Mouse (Mus musculus): ENCODE data around the gene Pgs1. TPM values are rescaled to one million over a fixed set of nuclear protein-coding genes. Genes with fewer than 3 reads are reported as not detected.
A peak's percentile ranks its signal among the peaks of the same experiment; 100 is the strongest.

The Pgs1 gene
- polyA plus RNA-seq, 1 experiment from 2014 or later, result 46.7 TPM

DNA sequence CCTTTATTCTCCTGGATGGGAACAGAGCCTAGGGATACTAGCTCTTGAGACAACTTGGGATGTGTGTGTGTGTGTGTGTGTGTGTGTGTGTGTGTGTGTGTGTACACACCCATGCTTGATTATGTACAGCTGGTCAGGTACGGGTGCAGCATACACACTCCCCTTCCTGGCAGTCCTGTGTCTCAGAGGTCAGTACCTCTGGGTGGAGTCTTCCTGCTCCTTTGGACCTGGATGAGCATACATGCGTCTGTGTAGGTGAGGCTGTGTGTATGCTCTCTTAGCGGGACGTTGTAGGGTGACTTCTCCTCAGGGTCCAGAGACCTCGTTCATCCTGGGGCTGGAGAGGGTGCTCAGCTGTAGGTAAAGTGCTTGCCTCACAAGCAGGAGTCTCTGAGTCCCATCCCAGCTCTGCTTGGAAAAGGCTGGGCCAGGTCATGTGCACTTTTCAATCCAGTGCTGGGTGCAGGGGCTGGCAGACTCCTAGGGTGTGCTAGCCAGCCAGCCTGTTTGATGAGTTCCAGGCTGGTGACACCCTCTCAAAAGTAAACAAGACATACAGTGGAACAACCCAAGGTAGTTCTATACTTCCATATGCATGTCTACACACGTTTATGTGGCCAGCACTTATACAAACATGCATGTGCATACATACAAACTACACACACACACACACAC lies 13.3 kb downstream of the Pgs1 start:
- Histone ChIP-seq H3K4me3 (no peak overlapping the region), H3K27ac (no peak overlapping the region), H3K9me3 (replicated peaks) (no peaks in the 10 kb centered on the region), H3K4me1 (peaks cover 11% of the 10 kb centered on the region), H3K9ac (0 out of 2 replicates have a peak overlapping the region, but pooled peaks have one; percentile 23), H3K27me3 (no peaks in the 10 kb centered on the region), H3K4me2 (replicated peaks) (no peak overlapping the region), H3K36me3 (peaks cover 47% of the 10 kb centered on the region)
- 95% methylated on average over 6 of the region's 6 CpGs for WGBS
- no peak for ATAC-seq (ENCODE audit: low FRiP score)

DNA sequence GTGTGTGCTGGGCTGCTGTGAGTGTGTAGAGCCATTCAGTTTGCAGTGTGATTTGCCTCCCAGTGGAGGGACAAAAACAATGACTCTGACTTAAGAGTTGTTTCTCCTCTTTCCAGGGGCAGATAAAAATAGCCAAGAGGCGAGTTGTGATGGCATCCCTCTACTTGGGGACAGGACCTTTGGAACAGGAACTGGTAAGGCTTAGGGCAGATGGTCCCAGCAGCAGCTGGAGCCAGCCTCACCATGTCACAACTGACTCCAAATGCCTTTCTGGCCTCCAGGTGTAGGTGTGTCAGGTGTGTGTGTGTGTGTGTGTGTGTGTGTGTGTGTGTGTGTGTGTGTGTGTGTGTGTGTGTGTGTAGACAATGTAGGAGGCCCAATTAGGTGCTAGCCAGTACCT lies 14.0 kb downstream of the Pgs1 start:
- peaks cover 9% of the 10 kb centered on the region for H3K4me1 ChIP-seq

DNA sequence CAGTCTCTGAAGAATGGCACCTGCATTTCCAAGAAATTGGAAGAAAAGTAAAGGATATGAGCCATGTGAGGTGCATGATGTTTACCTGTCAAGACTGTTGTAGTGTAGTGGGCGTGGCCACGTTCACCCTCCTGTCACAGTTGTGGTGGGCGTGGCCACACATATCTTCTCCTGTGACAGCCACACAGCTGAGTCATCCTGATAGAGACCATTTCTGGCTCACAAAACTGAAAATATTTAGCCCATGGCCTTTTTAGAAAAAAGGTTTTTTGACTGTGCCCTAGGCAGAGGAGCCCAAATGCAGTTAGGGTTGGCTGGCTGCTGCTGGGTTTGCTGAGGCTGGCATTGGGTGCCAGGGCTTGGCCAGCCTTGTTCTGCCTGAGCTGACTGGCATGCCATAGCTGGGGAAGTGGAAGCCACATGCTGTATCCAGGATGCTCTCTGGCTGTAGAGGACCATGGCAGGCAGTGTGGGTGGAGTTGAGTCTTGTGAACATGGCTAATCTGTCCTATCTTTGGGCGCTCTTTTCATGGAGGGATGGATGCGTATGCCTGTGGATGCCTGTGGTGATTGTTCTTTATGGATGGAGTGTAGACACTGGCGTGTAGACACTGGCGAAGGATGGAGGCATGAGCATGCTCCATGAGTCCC lies 14.6 kb downstream of the Pgs1 start:
- WGBS, result 97% methylated on average over 7 of the region's 7 CpGs
- no peak overlapping the region for H3K27ac ChIP-seq
- no peak overlapping the region for H3K4me2 ChIP-seq (replicated peaks)
- no peaks in the 10 kb centered on the region for H3K9me3 ChIP-seq (replicated peaks)
- H3K27me3 ChIP-seq, result no peaks in the 10 kb centered on the region
- ATAC-seq (ENCODE audit: low FRiP score), result no peak
- H3K4me1 ChIP-seq, result peaks cover 5% of the 10 kb centered on the region; the same call in 1 of the 2 replicates
- H3K9ac ChIP-seq, result no peak overlapping the region
- no peak overlapping the region for H3K4me3 ChIP-seq
- H3K36me3 ChIP-seq, result peaks cover 60% of the 10 kb centered on the region

More for the DNA sequence above, 14.0 kb downstream of the Pgs1 start:
- no peak for ATAC-seq (ENCODE audit: low FRiP score)
- Histone ChIP-seq H3K9ac (no peak overlapping the region), H3K36me3 (peaks cover 54% of the 10 kb centered on the region), H3K4me2 (replicated peaks) (no peak overlapping the region), H3K27ac (no peak overlapping the region), H3K4me3 (no peak overlapping the region), H3K9me3 (replicated peaks) (no peaks in the 10 kb centered on the region), H3K27me3 (no peaks in the 10 kb centered on the region)
- 62% methylated on average over 1 of the region's 1 CpGs for WGBS

DNA sequence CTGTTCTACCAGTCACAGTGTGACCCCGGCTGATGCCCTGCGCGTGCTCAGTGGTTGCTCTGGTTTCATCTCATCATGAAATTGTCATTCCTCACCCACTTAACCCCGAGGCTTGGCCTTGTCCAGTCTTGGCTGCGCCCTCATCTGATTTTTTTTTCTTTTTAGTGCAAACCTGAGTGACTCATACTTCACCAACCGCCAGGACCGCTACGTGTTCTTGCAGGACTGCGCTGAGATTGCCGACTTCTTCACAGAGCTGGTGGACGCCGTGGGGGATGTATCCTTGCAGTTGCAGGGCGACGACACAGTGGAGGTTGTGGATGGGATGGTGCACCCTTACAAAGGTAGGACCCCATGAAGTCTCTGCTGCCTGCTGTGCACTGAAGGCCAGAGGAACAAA lies 17.1 kb downstream of the Pgs1 start:
- Histone ChIP-seq H3K27ac (no peak overlapping the region), H3K9me3 (replicated peaks) (no peaks in the 10 kb centered on the region), H3K4me2 (replicated peaks) (no peak overlapping the region), H3K36me3 (peaks cover 65% of the 10 kb centered on the region), H3K4me1 (peaks cover 10% of the 10 kb centered on the region), H3K4me3 (no peak overlapping the region), H3K9ac (no peak overlapping the region), H3K27me3 (no peaks in the 10 kb centered on the region)
- no peak for ATAC-seq (ENCODE audit: low FRiP score)
- 95% methylated on average over 14 of the region's 14 CpGs for WGBS

DNA sequence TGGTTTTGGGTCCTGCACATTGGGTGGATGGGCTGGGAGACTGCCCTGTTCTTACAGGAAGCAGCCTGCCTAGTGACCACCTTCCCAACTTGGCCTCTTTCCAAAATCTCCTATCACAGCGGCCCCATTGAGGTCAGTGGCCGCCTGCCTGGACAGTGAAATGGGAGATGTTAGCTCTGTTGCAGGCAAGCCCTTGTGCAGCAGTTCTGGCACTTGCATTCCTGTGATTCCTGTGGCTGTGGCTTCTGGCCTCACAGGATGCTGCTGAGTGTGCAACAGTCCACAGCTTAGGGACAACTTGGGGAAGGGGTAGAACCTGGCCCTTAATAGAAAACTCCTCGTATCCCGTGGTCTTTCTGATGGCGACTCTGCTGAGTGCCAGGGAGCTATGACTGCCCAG lies 17.6 kb downstream of the Pgs1 start:
- Histone ChIP-seq H3K4me3 (no peak overlapping the region), H3K36me3 (peaks cover 65% of the 10 kb centered on the region), H3K4me1 (peaks cover 15% of the 10 kb centered on the region), H3K9ac (no peak overlapping the region), H3K4me2 (replicated peaks) (no peak overlapping the region), H3K27ac (no peak overlapping the region), H3K9me3 (replicated peaks) (no peaks in the 10 kb centered on the region), H3K27me3 (no peaks in the 10 kb centered on the region)
- 73% methylated on average over 5 of the region's 5 CpGs for WGBS
- ATAC-seq (ENCODE audit: low FRiP score), result no peak

DNA sequence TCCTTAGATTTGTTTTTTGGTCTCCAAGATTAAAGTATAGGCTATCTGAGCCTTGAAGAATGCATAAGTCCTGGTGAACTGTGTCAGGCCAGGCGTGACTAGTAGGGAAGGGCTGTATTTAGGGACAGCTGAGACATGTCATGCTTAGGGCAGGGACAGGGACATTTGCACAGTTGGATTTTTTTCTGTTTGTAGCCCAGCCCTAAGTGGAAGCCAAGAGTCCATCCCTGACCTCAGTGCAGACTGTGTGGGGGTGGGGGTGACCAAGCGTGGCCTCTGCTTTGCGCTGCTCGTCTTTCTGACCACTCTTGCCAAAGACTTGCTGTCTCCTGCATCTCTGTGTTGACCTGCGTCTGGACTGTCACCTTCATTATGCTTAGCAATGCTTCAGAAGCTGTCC lies 18.1 kb downstream of the Pgs1 start:
- Histone ChIP-seq H3K9ac (no peak overlapping the region), H3K9me3 (replicated peaks) (no peaks in the 10 kb centered on the region), H3K4me3 (no peak overlapping the region), H3K4me1 (peaks cover 20% of the 10 kb centered on the region), H3K4me2 (replicated peaks) (no peak overlapping the region), H3K27ac (no peak overlapping the region), H3K27me3 (no peaks in the 10 kb centered on the region), H3K36me3 (peaks cover 65% of the 10 kb centered on the region)
- WGBS, result 92% methylated on average over 5 of the region's 5 CpGs
- no peak for ATAC-seq (ENCODE audit: low FRiP score)

DNA sequence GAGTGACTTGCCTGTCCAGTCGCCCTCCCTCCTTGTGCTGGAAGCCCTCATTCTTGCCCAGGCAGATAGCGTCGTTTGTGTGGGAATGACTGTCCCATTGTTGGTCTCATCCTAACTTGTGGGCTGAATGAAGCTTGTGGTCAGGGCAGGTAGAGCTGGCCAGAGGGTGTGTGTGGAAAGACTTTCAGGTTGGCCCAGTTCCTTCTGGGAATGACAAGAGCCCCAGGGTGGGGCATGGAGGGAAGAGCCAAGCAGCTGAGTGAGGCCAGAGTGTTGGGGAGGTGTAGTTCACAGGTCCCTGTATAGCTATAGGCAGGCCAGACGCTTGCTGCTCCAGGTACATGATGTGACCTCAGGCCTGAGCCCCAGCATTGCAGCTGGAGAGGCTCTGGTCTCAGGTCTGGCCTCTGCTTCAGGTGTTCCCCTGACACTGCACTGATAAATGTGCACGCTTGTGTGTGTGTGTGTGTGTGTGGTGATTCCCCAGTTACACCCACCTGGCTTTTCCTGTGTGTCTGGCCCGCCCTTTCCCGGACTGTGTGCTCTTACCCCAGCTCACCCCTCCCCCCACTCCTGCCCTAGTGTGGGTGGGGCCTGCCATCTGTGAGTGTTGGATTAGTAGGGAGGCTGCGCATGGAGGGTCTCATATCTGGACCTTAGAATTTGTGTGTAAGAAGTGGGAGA lies 21.5 kb downstream of the Pgs1 start:
- H3K9me3 ChIP-seq (replicated peaks), result no peaks in the 10 kb centered on the region
- H3K27me3 ChIP-seq, result no peaks in the 10 kb centered on the region
- no peak overlapping the region for H3K4me2 ChIP-seq (replicated peaks)
- H3K27ac ChIP-seq, result no peak overlapping the region
- no peak for ATAC-seq (ENCODE audit: low FRiP score)
- no peak overlapping the region for H3K4me3 ChIP-seq
- WGBS, result 81% methylated on average over 8 of the region's 8 CpGs
- peaks cover 39% of the 10 kb centered on the region for H3K36me3 ChIP-seq
- peaks cover 38% of the 10 kb centered on the region for H3K4me1 ChIP-seq
- no peak overlapping the region for H3K9ac ChIP-seq

DNA sequence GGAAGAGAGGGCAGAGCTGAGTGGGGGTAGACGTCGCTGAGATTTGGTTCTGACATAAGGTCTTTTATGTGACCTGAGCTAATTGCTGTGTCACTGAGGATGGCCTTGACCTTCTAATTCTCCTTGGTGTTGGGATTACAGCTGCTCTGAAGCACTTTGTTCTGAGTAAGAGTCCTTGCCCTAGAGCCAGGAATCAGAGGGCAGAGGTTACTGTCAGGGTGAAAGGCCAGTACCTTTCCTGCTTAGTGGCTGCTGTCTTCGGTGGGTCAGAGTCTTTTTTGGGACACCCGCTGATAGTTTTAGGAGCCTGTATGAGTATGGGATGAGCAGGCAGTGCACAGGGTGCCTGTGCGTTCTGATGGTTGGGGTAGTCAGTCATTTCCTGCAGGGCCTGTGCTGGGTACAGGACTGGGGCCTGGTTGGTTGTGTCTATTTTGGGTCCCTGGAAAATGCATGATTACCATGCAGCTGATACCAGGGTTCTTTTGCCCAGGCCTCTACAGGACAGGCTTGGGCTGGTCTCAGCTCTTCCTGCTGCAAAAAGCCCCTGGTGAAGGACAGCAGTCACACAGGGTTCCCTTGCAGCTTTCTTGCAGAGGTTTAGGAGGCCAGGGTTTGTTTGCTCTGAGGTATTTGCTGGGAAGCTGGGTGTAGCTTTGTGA lies 22.2 kb downstream of the Pgs1 start:
- Histone ChIP-seq H3K4me3 (no peak overlapping the region), H3K9ac (no peak overlapping the region; the same call in 1 of the 2 replicates), H3K36me3 (peaks cover 34% of the 10 kb centered on the region), H3K27me3 (no peaks in the 10 kb centered on the region), H3K9me3 (replicated peaks) (no peaks in the 10 kb centered on the region), H3K27ac (no peak overlapping the region), H3K4me2 (replicated peaks) (no peak overlapping the region), H3K4me1 (peaks cover 38% of the 10 kb centered on the region)
- WGBS, result 68% methylated on average over 5 of the region's 5 CpGs
- ATAC-seq (ENCODE audit: low FRiP score), result no peak

DNA sequence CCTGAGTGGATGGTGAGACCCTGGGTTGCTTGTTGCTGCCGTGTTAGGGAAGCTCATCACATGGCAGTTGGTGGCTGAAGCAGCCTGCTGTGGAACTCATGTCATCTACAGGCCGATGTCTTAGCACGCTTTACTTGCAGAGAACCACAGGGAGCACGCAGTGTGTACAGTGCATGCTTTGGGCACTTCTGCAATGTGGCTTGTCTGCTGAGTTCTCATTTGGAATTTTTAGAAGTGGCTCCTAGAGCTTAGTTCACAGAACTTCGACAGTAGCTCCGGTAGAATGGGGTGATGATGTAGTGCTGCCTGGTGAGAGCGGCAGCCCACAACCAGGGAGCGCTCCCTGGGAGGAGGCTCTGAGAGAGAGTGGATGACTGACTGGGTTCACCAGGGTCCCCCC lies 22.8 kb downstream of the Pgs1 start:
- no peaks in the 10 kb centered on the region for H3K27me3 ChIP-seq
- no peak overlapping the region for H3K27ac ChIP-seq
- no peak for ATAC-seq (ENCODE audit: low FRiP score)
- H3K4me2 ChIP-seq (replicated peaks), result no peak overlapping the region
- H3K36me3 ChIP-seq, result peaks cover 32% of the 10 kb centered on the region
- no peak overlapping the region for H3K4me3 ChIP-seq
- no peaks in the 10 kb centered on the region for H3K9me3 ChIP-seq (replicated peaks)
- 80% methylated on average over 8 of the region's 8 CpGs for WGBS
- peaks cover 38% of the 10 kb centered on the region for H3K4me1 ChIP-seq
- peak overlapping the region; percentile 41; the same call in 1 of the 2 replicates for H3K9ac ChIP-seq

DNA sequence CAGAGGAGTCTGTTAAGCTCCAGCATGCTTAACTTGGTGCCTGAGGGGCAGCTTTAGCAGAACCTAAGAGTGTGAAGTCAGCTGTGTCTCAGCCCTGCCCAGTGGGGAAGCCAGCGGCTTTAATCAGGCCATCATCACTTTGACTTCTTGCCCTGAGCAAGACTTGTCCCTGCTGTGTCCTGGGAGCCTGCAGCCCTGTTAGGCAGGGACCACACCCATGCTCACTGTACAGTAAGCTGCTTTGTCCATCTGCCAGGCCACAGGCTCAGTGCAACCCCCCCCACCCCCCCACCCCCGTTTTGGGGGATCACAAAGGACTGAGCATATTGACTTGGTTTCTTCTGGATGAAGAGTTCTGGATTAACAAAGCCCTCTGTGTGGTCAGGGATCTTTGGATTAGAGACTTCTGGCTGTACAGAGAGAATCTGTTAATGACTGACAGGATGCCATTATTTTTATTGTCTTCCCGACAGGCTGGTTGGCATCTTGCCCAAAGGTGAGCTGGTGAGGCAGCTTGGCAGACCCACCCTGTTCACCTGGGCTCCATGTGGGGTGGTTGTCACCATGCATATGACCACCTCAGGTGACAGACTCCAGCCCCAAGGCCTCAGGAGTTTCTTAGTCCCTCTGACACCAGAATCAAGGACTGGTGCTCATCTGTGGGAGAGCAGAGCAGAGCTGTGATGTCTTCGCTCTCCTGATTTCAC lies 23.9 kb downstream of the Pgs1 start:
- Histone ChIP-seq H3K4me1 (peaks cover 38% of the 10 kb centered on the region), H3K9me3 (replicated peaks) (no peaks in the 10 kb centered on the region), H3K27me3 (no peaks in the 10 kb centered on the region), H3K4me3 (no peak overlapping the region), H3K36me3 (peaks cover 29% of the 10 kb centered on the region), H3K4me2 (replicated peaks) (no peak overlapping the region), H3K9ac (peak overlapping the region; percentile 41), H3K27ac (no peak overlapping the region; the same call in 1 of the 2 replicates)
- ATAC-seq (ENCODE audit: low FRiP score), result no peak
- 58% methylated on average over 4 of the region's 4 CpGs for WGBS

DNA sequence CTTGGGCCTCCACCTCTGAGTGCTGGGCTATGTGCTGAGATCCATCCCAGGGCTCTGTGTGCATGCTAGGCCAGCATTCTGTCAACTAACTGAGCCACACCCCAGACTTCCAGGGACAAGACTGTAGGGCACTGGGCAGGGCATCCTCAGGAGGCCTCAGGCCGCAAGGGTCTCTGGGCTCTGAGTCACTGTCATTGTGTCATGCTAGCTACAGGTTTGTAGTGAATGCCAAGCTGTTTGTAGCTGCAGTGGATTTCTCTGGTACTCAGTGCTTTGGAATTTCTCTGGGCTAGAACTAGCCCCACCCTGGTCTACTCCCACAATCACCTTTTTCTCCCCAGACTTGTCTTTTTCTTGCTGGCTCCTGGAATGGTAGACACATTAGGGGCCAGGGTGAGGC lies 26.5 kb downstream of the Pgs1 start:
- Histone ChIP-seq H3K27me3 (no peaks in the 10 kb centered on the region), H3K9me3 (replicated peaks) (no peaks in the 10 kb centered on the region), H3K4me1 (peaks cover 34% of the 10 kb centered on the region), H3K36me3 (peaks cover 37% of the 10 kb centered on the region), H3K9ac (no peak overlapping the region), H3K4me3 (no peak overlapping the region), H3K4me2 (replicated peaks) (no peak overlapping the region), H3K27ac (no peak overlapping the region)
- 91% methylated on average over 1 of the region's 1 CpGs for WGBS
- no peak for ATAC-seq (ENCODE audit: low FRiP score)

DNA sequence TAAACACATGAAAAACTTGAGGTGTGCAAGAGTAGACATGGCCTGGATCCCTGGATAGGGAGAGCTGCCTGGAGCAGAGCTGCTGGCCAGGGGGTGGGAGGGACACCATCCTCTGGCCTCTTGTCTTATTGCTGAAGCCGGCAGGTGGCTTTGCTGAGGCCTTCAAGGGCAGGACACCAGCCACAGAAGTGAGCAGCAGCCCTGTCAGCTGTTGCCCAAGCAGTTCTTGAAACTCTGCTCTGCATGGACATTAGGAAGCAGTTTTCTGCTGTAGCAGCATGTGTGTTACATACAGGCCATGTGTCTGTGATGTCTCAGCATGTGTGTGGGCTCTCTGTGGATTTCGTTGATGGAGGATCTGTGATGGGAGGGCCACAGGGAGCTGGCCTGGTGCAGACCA lies 27.2 kb downstream of the Pgs1 start:
- H3K27me3 ChIP-seq, result no peaks in the 10 kb centered on the region
- H3K4me3 ChIP-seq, result no peak overlapping the region
- no peaks in the 10 kb centered on the region for H3K9me3 ChIP-seq (replicated peaks)
- no peak overlapping the region for H3K4me2 ChIP-seq (replicated peaks)
- WGBS, result 66% methylated on average over 2 of the region's 2 CpGs
- ATAC-seq (ENCODE audit: low FRiP score), result no peak
- no peak overlapping the region for H3K9ac ChIP-seq
- H3K27ac ChIP-seq, result no peak overlapping the region
- H3K4me1 ChIP-seq, result peaks cover 27% of the 10 kb centered on the region
- H3K36me3 ChIP-seq, result peaks cover 44% of the 10 kb centered on the region

Measured in hindbrain, embryonic 12.5 days (tissue).